Mouse (Mus musculus) ovary, postnatal 10 days (tissue): ENCODE results near the gene Kirrel3.

ENCODE experiments used
- DNase-seq: peaks from one replicate; pipeline ENCODE4 v3.0.0; 2022; ENCODE audit warnings: low spot score

Gene Kirrel3

DNA sequence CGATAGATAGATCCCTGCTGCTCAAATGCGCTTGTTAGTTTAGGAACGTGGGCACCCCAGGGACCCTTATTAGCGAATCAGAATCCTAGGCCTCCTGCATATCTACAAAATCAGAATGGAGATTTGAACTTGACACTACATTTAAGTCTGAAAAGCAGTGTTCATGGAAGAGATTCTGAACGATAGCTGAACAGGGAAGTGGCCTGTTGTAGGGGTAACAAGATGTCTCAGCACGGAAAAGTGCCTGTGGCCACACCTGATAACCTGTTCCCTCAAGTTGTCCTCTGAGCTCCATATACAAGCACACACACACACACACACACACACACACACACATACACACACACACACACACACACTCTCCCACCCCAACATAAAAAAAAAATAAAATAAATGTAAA is 571.9 kb downstream of the Kirrel3 start:
- no peak for DNase-seq

DNA sequence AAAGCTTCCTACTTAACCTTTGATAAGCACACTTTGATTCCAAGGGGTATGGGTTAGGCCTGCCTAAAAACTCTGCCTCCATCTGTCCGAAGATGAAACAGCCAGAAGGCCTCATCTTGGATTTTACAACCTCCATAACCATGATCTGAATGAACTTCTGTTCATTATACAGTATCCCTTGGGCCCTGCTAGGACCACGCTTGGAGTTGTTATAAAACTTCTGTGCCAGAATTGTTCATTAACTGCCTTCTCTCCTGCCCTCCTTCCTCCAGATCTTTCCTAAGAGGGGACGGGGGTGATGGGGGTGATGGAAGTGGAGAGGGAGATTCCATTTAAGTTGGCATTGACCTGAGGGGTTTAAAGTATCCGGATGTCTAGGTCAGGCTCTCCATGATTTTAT is 572.5 kb downstream of the Kirrel3 start:
- no peak for DNase-seq

- DNase-seq, result peak; percentile 0
Measured at GRCm38 (mm10) chr9:35058596-35059354, 573.1 kb downstream of the Kirrel3 start.

- DNase-seq, result no peak
Measured at GRCm38 (mm10) chr9:35059881-35060280, 574.2 kb downstream of the Kirrel3 start.

DNA sequence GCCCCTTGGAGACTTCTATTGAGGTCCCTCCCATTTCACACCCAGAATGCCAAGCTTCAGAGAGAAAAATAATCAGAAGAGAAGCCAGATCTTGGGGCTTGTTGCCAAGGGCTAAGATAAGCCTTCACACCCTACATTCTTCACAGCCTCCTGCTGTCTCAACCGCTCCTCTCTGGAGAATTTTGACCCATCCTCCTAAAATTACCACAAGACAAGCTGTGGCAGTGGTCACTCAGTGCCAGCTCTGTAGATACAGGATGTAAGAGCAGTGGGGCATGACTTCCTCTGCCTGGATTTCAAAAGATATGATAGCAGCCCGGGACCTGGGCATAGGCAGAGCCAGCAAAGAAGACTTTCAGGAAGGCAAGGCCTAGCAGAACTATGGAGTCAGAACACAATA is 575.8 kb downstream of the Kirrel3 start:
- DNase-seq, result peak; percentile 0
